Mouse (Mus musculus) liver, embryonic 13.5 days (tissue): Measurements from ENCODE around the gene Dgka. TPM values are rescaled to one million over a fixed set of nuclear protein-coding genes. Genes with fewer than 3 reads are reported as not detected.

Experiments used
- ATAC-seq: fragments of 200-750 bp; cut with Nextera tagmentation; 2 replicates; pipeline ENCODE4 v1.8.0; 2017; ENCODE audit warnings: low read depth, mild to moderate bottlenecking, moderate number of reproducible peaks, moderate library complexity
- DNase-seq: peaks from one replicate; pipeline ENCODE4 v3.0.0; 2022
- H3K27ac ChIP-seq: fragments of 300-500 bp; sonication (generic); 2 replicates; pipeline ENCODE4 v1.5.1; 2015; ENCODE audit warnings: moderate library complexity, mild to moderate bottlenecking, inconsistent platforms
- H3K27me3 ChIP-seq: fragments of 300-500 bp; sonication (generic); 2 replicates; pipeline ENCODE4 v1.6.1; 2015; ENCODE audit warnings: mild to moderate bottlenecking, inconsistent platforms
- H3K36me3 ChIP-seq: fragments of 300-500 bp; sonication (generic); 2 replicates; pipeline ENCODE4 v1.6.1; 2015; ENCODE audit warnings: mild to moderate bottlenecking, inconsistent platforms
- H3K4me1 ChIP-seq: fragments of 300-500 bp; sonication (generic); replicated peaks from 2 replicates; pipeline ENCODE4 v1.6.1; 2015; ENCODE audit warnings: inconsistent platforms
- H3K4me2 ChIP-seq: fragments of 300-500 bp; sonication (generic); 2 replicates; pipeline ENCODE4 v1.6.1; 2015; ENCODE audit warnings: inconsistent platforms, mild to moderate bottlenecking, moderate library complexity
- H3K4me3 ChIP-seq: fragments of 300-500 bp; sonication (generic); replicated peaks from 2 replicates; pipeline ENCODE4 v1.5.1; 2015; ENCODE audit warnings: mild to moderate bottlenecking, inconsistent platforms
- H3K9ac ChIP-seq: fragments of 300-500 bp; sonication (generic); 2 replicates; pipeline ENCODE4 v1.6.1; 2015; ENCODE audit warnings: mild to moderate bottlenecking, inconsistent platforms
- H3K9me3 ChIP-seq: fragments of 300-500 bp; sonication (generic); replicated peaks from 2 replicates; pipeline ENCODE4 v1.6.1; 2016; ENCODE audit warnings: inconsistent platforms
- WGBS: fragments of 180-500 bp; shearing (Covaris S2); methylation state at CpG from one replicate; pipeline ENCODE4 v1.1.7; 2015; ENCODE audit not compliant: insufficient replicate concordance; 5-methylcytosine and 5-hydroxymethylcytosine counted together
- polyA plus RNA-seq: library from polyadenylated mRNA; unstranded; fragments of >200 nt; fragmentation: Nextera tagmentation; extraction: Ambion mirVana; gene quantifications from 2 replicates; pipeline ENCODE4 v1.2.1, GENCODE M21; 2015

Dgka gene
- polyA plus RNA-seq, 1 experiment from 2014 or later, result 1.8 TPM

DNA sequence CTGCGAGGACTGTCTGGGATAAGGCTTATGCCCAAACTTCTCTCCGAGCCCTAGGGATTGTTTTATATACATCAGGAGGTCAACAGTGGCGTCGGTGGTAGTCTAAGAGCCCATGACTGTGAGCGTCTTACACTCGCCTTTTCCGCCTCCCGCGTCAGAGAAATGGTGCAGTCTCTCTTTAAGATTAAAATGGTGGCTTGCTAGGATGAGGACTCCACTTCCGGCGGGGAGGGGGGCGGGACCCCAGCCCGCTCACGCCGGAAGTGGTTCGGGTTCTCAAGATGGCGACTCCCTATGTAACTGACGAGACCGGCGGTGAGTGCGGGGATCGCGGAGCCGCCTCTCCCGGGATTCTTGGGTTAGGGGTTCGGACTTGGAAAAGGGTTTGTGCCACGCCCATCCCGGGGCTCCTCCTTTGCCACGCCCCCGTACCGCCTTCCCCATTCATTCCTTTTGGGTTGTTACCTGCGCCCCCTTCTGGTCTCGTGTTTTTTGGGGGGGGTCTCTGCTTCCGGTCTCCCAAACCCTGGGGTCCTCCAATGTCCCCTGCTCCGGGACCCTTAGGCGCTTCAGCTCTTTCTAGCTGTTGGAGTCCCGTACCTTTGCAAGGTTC is 3.7 kb upstream of the Dgka start:
- H3K4me2 ChIP-seq, result peak overlapping the region; percentile 93
- under 1% methylated on average over 37 of the region's 37 CpGs for WGBS
- DNase-seq (peak; percentile 68), ATAC-seq (peak; percentile 78)
- peaks cover 8% of the 10 kb centered on the region; the same call in 1 of the 2 replicates for H3K36me3 ChIP-seq
- peak overlapping the region; percentile 85 for H3K9ac ChIP-seq
- H3K27me3 ChIP-seq, result peaks cover 31% of the 10 kb centered on the region
- peak overlapping the region; percentile 93 for H3K27ac ChIP-seq
- no peaks in the 10 kb centered on the region for H3K9me3 ChIP-seq
- peak overlapping the region; percentile 91 for H3K4me3 ChIP-seq
- H3K4me1 ChIP-seq, result peaks cover 55% of the 10 kb centered on the region

DNA sequence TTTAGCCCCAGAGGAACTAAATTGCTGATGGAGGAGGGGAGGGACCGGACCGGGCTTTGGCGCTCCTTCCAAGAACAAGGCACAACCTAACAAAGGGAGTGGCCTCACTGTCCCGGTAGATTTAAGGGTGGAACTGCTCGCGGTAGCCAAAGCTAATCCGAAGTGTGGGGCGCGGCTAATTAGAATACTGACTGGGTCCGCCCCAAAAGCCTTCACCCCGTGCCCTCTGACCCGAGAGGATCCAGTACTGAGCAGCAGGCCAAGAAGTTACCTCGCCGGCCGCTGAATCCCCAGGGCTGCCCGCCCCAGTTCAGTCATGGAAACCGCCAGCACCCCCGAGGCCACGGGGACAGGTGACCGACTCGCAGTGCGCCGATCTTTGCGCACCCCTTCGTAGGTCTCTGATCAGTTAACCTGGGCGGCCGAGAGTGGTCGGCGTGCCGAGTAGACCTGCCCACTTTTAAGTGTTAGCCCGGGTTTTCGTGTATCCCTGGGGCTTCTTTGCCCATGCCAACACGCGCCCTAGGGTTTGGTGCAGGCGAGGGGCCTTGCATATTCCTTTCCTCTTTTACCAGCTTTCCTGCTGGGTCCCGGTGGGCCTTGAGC is 3.1 kb upstream of the Dgka start, which contains the start of gene Pym1:
Pym1 (plus strand) TSS at position 244 of the 606 bp plus-strand sequence.
- peak within 1 kb of the TSS; percentile 93 for H3K27ac ChIP-seq
- peak within 1 kb of the TSS; percentile 85 for H3K9ac ChIP-seq
- under 1% methylated on average over 36 of the region's 36 CpGs for WGBS
- peak within 1 kb of the TSS; percentile 91 for H3K4me3 ChIP-seq
- peaks cover 2% of the 10 kb centered on the region; the same call in 1 of the 2 replicates for H3K36me3 ChIP-seq
- peaks cover 37% of the 10 kb centered on the region for H3K27me3 ChIP-seq
- ATAC-seq (peak; percentile 91), DNase-seq (peak; percentile 82)
- peak within 1 kb of the TSS; percentile 93 for H3K4me2 ChIP-seq
- H3K4me1 ChIP-seq, result peaks cover 60% of the 10 kb centered on the region
- H3K9me3 ChIP-seq, result no peaks in the 10 kb centered on the region

DNA sequence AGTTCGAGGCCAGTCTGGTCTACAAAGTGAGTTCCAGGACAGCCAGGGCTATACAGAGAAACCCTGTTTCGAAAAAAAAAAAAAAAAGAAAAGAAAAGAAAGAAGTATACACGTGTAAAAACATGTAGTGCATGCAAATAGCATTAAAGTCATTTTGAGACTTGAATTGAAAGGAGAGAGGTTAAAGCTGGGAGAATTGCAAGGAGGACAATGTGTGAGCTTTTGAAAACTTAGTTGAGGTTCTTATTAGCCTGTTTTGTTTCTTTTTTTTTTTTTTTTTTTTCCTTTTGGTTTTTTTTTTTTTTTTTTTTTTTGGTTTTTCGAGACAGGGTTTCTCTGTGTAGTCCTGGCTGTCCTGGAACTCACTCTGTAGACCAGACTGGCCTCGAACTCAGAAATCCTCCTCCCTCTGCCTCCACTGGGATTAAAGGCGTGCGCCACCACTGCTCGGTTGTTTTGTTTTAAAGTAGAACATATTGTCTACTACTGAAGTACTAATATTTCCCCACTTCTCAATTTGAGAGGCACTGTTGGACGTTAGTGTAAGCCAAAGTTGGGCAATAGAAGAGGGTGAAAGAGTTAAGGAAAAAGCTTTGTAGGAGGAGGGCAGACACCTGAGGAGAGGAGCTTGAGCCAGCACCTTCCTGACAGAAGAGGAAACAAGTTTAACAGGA is 2.5 kb upstream of the Dgka start:
- Histone ChIP-seq H3K9me3 (no peaks in the 10 kb centered on the region), H3K9ac (peak overlapping the region; percentile 85), H3K27ac (peak overlapping the region; percentile 93), H3K4me2 (peak overlapping the region; percentile 93), H3K4me1 (peaks cover 62% of the 10 kb centered on the region), H3K36me3 (no peaks in the 10 kb centered on the region), H3K27me3 (peaks cover 43% of the 10 kb centered on the region), H3K4me3 (peak overlapping the region; percentile 91)
- 49% methylated on average over 9 of the region's 9 CpGs for WGBS
- DNase-seq (no peak), ATAC-seq (no peak)

DNA sequence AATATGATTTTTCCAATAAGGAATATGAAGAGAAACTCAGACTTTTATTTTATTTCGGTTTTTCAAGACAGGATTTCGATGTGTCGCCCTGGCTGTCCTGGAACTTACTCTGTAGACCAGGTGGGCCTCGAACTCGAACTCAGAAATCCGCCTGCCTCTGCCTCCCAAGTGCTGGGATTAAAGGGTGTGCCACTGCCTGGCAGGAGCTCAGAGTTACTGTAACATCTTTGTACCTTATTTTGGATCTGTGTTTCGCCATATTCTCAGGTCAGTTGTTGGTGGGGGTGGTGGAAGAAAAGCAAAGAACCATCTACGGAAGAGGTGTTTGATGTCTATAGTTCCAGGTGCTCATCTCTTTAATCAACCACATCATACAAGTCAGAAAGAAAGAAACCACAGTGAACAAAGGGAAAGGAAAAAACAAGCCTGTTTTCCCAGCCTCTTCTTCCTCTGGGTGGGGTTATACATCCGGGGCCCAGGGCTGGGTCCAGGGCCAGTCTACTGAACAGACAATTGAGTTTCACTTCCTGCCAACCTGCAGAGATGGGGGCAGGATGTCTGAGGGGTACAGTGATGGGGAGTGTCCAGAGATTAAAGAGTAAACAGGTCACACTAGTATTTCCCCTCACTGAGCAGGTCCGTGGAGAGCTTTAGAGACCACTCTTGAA is 1.4 kb upstream of the Dgka start:
- 71% methylated on average over 10 of the region's 10 CpGs for WGBS
- ATAC-seq (no peak), DNase-seq (no peak)
- no peaks in the 10 kb centered on the region for H3K36me3 ChIP-seq
- H3K4me2 ChIP-seq, result no peak overlapping the region
- H3K4me3 ChIP-seq, result no peak overlapping the region
- H3K27me3 ChIP-seq, result peaks cover 48% of the 10 kb centered on the region
- no peak overlapping the region for H3K27ac ChIP-seq
- no peak overlapping the region for H3K9ac ChIP-seq
- peaks cover 60% of the 10 kb centered on the region for H3K4me1 ChIP-seq
- H3K9me3 ChIP-seq, result no peaks in the 10 kb centered on the region

DNA sequence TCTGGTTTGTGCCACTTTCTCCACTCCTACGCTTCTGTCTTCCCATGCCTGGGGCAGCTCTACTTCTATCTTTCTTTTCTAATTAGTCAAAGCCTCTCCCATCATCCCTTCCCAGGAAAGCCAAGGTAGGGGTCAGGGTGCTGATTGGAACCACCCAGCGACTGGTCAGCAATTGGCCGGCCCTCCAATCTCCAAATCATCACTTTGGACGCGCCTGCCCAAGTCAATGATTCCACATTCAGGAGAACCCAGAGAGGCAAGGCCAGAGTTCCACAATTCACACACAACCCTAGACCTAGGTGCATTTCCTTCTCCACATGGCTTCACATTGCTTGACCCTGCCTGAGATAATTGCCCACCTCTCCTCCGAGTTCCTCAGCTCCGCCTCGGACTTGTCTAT is 444 bp downstream of the Dgka start:
- 18% methylated on average over 8 of the region's 8 CpGs for WGBS
- peak overlapping the region; percentile 56 for H3K9ac ChIP-seq
- DNase-seq (no peak), ATAC-seq (no peak)
- peaks cover 50% of the 10 kb centered on the region for H3K4me1 ChIP-seq
- H3K4me3 ChIP-seq, result peak overlapping the region; percentile 59
- no peaks in the 10 kb centered on the region for H3K9me3 ChIP-seq
- H3K27me3 ChIP-seq, result peaks cover 48% of the 10 kb centered on the region
- no peak overlapping the region for H3K27ac ChIP-seq
- H3K36me3 ChIP-seq, result no peaks in the 10 kb centered on the region
- H3K4me2 ChIP-seq, result peak overlapping the region; percentile 72

DNA sequence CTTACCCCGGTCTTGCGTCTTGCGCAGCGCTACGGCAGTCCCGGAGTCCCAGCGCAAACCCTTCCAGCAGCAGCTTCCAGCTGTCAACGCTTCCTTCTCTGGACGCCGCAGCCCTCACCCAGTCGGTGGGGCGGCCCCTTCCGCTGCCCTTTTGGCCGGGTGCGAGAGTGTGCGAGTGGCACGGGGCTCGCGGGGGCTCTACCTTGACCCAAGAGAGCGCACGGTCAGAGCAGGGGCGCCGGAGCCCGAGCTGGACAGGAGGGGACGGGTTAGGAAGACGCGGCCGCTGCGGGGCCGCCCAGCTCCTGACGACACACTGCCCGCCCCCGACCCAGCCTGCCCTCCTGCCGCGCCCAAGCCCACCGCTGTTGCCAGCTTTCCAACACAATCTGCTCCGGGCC is 864 bp downstream of the Dgka start:
- Histone ChIP-seq H3K9me3 (no peaks in the 10 kb centered on the region), H3K9ac (peak overlapping the region; percentile 56), H3K36me3 (no peaks in the 10 kb centered on the region), H3K4me3 (peak overlapping the region; percentile 59), H3K27ac (no peak overlapping the region), H3K4me2 (peak overlapping the region; percentile 72), H3K4me1 (peaks cover 46% of the 10 kb centered on the region), H3K27me3 (peaks cover 48% of the 10 kb centered on the region)
- DNase-seq, result no peak
- under 1% methylated on average over 37 of the region's 37 CpGs for WGBS
- no peak for ATAC-seq

DNA sequence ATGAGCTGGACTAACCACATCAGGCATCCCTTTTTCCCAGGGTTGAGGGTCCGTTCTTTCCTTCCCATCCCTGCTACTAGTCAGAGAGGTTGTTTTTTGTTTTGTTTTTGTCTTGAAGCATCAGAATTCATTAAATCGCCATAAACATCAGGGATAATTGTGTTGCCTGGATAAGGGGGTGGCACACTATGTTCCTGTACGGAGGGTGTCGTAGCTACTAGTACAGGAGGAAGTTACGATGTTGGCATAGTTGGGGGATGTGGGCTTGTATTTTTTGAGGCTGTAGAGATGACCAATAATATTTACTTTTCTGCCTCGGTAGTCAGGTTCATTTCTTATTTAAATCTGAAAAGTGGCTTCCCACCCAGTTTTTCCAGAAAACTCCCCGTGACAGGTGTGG is 1.4 kb downstream of the Dgka start:
- ATAC-seq, result no peak
- no peak for DNase-seq

DNA sequence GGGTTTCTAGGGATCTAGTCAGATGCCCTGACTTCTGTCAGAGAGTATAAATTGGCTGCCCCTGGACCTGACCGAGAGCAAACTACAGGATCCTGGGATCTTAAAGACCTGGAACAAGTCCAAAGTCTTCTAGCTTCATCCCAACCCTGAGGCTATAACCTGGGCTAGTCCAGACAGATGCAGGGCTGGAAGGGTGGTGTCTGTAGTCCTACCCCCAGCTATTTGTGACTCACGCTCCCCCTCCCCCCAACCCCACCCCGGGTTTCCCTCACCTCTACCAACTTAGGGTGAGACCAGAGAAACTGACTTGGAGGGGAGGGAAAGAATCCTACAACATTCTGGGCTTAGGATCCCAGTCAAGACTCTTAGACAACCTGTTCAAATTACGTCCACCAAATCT is 2.0 kb downstream of the Dgka start:
- Histone ChIP-seq H3K9ac (no peak overlapping the region), H3K4me1 (peaks cover 46% of the 10 kb centered on the region), H3K27ac (no peak overlapping the region), H3K36me3 (no peaks in the 10 kb centered on the region), H3K9me3 (no peaks in the 10 kb centered on the region), H3K4me3 (peak overlapping the region; percentile 59), H3K27me3 (peaks cover 48% of the 10 kb centered on the region), H3K4me2 (peak overlapping the region; percentile 72)
- WGBS, result 41% methylated on average over 4 of the region's 4 CpGs
- ATAC-seq, result no peak
- DNase-seq, result no peak

More for the DNA sequence above, 1.4 kb downstream of the Dgka start:
- Histone ChIP-seq H3K9me3 (no peaks in the 10 kb centered on the region), H3K27ac (no peak overlapping the region), H3K36me3 (no peaks in the 10 kb centered on the region), H3K4me2 (peak overlapping the region; percentile 72), H3K4me3 (peak overlapping the region; percentile 59), H3K4me1 (peaks cover 44% of the 10 kb centered on the region), H3K27me3 (peaks cover 48% of the 10 kb centered on the region), H3K9ac (peak overlapping the region; percentile 56)
- 1% methylated on average over 7 of the region's 7 CpGs for WGBS

DNA sequence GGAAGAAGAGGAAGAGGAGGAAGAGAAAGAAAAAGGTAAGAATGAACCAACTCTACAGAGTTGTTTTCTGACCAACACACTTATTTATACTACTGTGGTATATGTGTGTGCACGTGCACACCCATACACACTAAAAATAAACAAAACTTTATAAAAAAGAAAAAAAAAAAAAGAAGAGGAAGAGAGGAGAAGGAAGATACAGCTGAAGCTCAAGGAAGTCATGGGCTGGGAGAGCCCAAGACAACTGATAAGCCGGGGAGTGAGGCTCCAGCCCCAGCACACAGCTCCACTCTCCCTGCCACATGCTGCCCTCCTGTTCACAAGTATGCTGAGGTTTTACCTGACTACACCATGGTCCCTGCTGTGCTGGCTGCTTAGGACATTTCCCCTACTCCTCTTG is 4.4 kb downstream of the Dgka start:
- Histone ChIP-seq H3K27me3 (peaks cover 37% of the 10 kb centered on the region), H3K4me3 (no peak overlapping the region), H3K36me3 (no peaks in the 10 kb centered on the region), H3K9ac (no peak overlapping the region), H3K9me3 (no peaks in the 10 kb centered on the region), H3K27ac (no peak overlapping the region), H3K4me1 (peaks cover 38% of the 10 kb centered on the region), H3K4me2 (no peak overlapping the region)
- peak; percentile 52 for ATAC-seq
- DNase-seq, result no peak
- WGBS, result 9% methylated on average over 2 of the region's 2 CpGs

DNA sequence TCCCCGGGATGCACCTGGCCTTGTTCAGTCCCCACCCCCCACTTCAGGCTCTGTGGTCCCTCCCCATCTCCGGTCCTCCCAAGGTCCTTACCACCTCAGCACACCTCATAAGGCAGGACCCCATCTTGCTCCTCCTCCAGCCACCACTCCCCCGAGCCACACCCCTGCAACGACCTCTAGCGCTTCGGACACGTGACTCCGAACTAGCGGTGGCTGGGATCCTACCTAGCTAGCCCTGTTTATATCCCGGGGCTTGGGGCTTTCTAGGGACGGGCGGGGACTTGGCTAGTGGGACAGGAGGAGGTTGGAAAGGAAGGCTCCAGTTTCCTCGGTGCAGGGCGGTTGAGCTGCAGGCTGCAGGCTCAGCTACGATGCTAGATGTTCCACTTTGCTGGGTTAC is 7.2 kb downstream of the Dgka start:
- Histone ChIP-seq H3K36me3 (peaks cover 5% of the 10 kb centered on the region; the same call in 1 of the 2 replicates), H3K4me2 (peak overlapping the region; percentile 60), H3K27ac (no peak overlapping the region), H3K4me1 (peaks cover 15% of the 10 kb centered on the region), H3K27me3 (peaks cover 8% of the 10 kb centered on the region), H3K9ac (peak overlapping the region; percentile 45), H3K4me3 (peak overlapping the region; percentile 29; the same call in 1 of the 2 replicates), H3K9me3 (no peaks in the 10 kb centered on the region)
- peak; percentile 24 for DNase-seq
- WGBS, result 17% methylated on average over 15 of the region's 15 CpGs
- peak; percentile 73 for ATAC-seq

DNA sequence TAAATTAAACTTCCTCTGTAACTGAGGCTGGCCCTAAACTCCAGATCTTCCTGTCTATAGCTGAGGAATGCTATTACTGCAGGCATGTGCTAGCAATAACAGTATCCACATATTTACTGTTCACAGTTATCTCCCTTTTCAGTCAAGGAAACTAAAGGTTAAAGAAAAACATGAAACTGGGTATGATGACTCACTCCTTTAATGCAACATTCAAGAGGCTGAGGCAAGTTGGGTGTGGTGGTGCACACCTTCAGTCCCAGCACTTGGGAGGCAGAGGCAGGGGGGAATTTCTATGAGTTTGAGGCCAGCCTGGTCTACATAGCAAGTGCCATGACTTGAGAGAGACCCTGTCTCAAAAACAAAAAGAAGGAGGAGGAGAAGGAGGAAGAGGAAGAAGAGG is 12.7 kb downstream of the Dgka start:
- Histone ChIP-seq H3K27me3 (no peaks in the 10 kb centered on the region), H3K4me2 (no peak overlapping the region), H3K4me1 (0 out of 2 replicates have a peak, but pooled peaks cover 3% of the 10 kb centered on the region), H3K9ac (no peak overlapping the region), H3K4me3 (no peak overlapping the region), H3K9me3 (no peaks in the 10 kb centered on the region), H3K27ac (no peak overlapping the region), H3K36me3 (peaks cover 5% of the 10 kb centered on the region; the same call in 1 of the 2 replicates)
- ATAC-seq, result no peak
- no peak for DNase-seq
